In the genomic region with DNA sequence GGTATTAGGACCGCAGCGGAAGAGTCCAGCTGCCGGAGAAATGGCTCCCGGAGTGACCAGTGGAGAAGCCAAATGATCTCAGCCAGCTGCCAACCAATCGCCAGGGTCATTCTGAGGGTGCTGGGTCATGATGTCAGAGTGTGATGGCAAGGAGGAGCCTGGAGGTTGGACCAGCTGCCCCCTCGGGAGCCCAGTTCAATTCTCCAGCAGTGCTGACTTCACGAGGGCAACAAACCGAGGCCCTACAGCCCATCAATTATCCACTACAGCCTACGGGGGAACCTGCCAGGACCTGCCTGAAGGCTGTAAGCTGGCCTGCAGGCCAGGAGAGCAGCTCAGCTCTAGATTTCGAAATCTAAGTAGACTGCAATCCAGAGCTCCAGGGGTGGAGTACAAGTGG, we compare ENCODE assay signal across 8 mouse cellular contexts. TPM values are rescaled to one million over a fixed set of nuclear protein-coding genes. Genes with fewer than 3 reads are reported as not detected.
DNase-seq lines count a peak whose midpoint lies in the region; ATAC-seq and TF ChIP-seq lines count a peak whose summit lies in the region.

No protein-coding gene starts in this region.

- H3K27ac ChIP-seq in ES-E14 (ENCODE audit: insufficient read depth, low read depth, low read length, poor library complexity, severe bottlenecking), result no peak overlapping the region
- no peak overlapping the region; the same call in 1 of the 2 replicates for H3K27ac ChIP-seq in neural tube, embryonic 14.5 days (ENCODE audit: low read depth, low read length)

- intact Hi-C loops in heart, postnatal 25 days (cut with DNase I), result no loop called here
- intact Hi-C loops in left cerebral cortex, postnatal 14 days (cut with DNase I), result no loop called here

- H3K9ac ChIP-seq in ES-E14 (ENCODE audit: insufficient read depth, low read depth, low read length, poor library complexity, severe bottlenecking), result peak overlapping the region; percentile 23; the same call in 1 of the 2 replicates
- 0 out of 2 replicates have a peak overlapping the region, but pooled peaks have one; percentile 1 for H3K9ac ChIP-seq in neural tube, embryonic 14.5 days (replicated peaks; ENCODE audit: low read depth, low read length)

- peaks cover 13% of the 10 kb centered on the region; the same call in 1 of the 2 replicates for H3K36me3 ChIP-seq in ES-E14 (ENCODE audit: control insufficient read depth, insufficient read depth, low read length, poor library complexity, severe bottlenecking)
- peaks cover 9% of the 10 kb centered on the region; the same call in 1 of the 2 replicates for H3K36me3 ChIP-seq in neural tube, embryonic 14.5 days (ENCODE audit: control insufficient read depth, insufficient read depth, low read length)

- H3K27me3 ChIP-seq in neural tube, embryonic 14.5 days (ENCODE audit: control insufficient read depth, insufficient read depth, low read length), result no peaks in the 10 kb centered on the region; the same call in 1 of the 2 replicates

- H3K9me3 ChIP-seq in ES-E14 (ENCODE audit: control insufficient read depth, insufficient read depth, low read depth, low read length), result no peaks in the 10 kb centered on the region
- no peaks in the 10 kb centered on the region for H3K9me3 ChIP-seq in neural tube, embryonic 14.5 days (ENCODE audit: control insufficient read depth, low read length)

- peaks cover 3 to 28% of the 10 kb centered on the region in 2 experiments; a peak in 3 of 4 replicates for H3K4me1 ChIP-seq in ES-E14 (ENCODE audit: control insufficient read depth in 2 of 2, insufficient read depth in 2 of 2, low read length in 2 of 2, poor library complexity in 1 of 2)
- peaks cover 21% of the 10 kb centered on the region for H3K4me1 ChIP-seq in neural tube, embryonic 14.5 days (ENCODE audit: control insufficient read depth, insufficient read depth, low read length)

- in situ Hi-C loops in ES-E14 (cut with MboI; ENCODE audit: low sequenced_read_pairs in 2 of 2, unreplicated experiment in 2 of 2), result no loop called here

- peak overlapping the region; percentile 30 for H3K4me2 ChIP-seq in neural tube, embryonic 14.5 days (ENCODE audit: low read depth, low read length)

- WGBS in neural tube, embryonic 14.5 days, result 30% methylated on average over 10 of the region's 10 CpGs

- 0 out of 4 replicates have a peak overlapping the region, but pooled peaks of 1 of the 2 experiments have one; percentile 28 for H3K4me3 ChIP-seq in ES-E14 (ENCODE audit: insufficient read depth in 1 of 2, low read depth in 1 of 2, low read length in 2 of 2, poor library complexity in 1 of 2, severe bottlenecking in 1 of 2)
- no peak overlapping the region for H3K4me3 ChIP-seq in neural tube, embryonic 14.5 days (ENCODE audit: low read depth, low read length)

- DNase-seq in ES-E14 (ENCODE audit: low read depth, low spot score), result no peak
- peak; percentile 56 for DNase-seq in embryo, embryonic 11 days
- DNase-seq in heart, postnatal 25 days (ENCODE audit: low spot score), result peak; percentile 22
- peak; percentile 18 to 40 for DNase-seq in kidney, postnatal 4 days
- DNase-seq in left cerebral cortex, postnatal 14 days (ENCODE audit: low spot score in 2 of 2), result no peak
- DNase-seq in testis, postnatal 10 days (ENCODE audit: low spot score), result no peak
- DNase-seq in right cerebral cortex, postnatal 14 days, result no peak

- ATAC-seq in neural tube, embryonic 14.5 days (ENCODE audit: low read depth), result no peak

TF ChIP-seq in ES-E14, 5 proteins besides CTCF, POLR2A, EP300 and RAD21:
- TF ChIP-seq HCFC1 (IDR thresholded peaks at IDR 0.05; ENCODE audit: borderline replicate concordance, insufficient read depth, low read length) (no peak), ZC3H11A (IDR thresholded peaks at IDR 0.05; ENCODE audit: borderline replicate concordance, low read depth, low read length) (no peak), ZNF384 (IDR thresholded peaks at IDR 0.05; ENCODE audit: low read depth, low read length) (no peak), CHD2 (IDR thresholded peaks at IDR 0.05; ENCODE audit: low read depth, low read length) (no peak), MAFK (IDR thresholded peaks at IDR 0.05; ENCODE audit: insufficient read depth, low read depth, low read length) (no peak)

RNA-seq across cellular contexts. Expression of a gene that starts 5.3 kb away (rescaled TPM):
- 68.5 and 71.9 TPM in 2 replicates for total RNA-seq in ES-E14 (2012; rRNA removed)
- total RNA-seq in heart, postnatal 25 days (2021), result 10 to 100 TPM; 25.7 to 26.9 TPM
- 25.7 and 46.6 TPM in 2 replicates for polyA plus RNA-seq in neural tube, embryonic 14.5 days (2014; fragmentation: Nextera tagmentation; extraction: Ambion mirVana)
- 10 to 100 TPM; 26.8 to 31.9 TPM for total RNA-seq in left cerebral cortex, postnatal 14 days (2021)

RNA-seq across cellular contexts. Expression of a gene that starts 34.2 kb away (rescaled TPM):
- 17.7 and 19.9 TPM in 2 replicates for total RNA-seq in ES-E14 (2012; rRNA removed)
- total RNA-seq in heart, postnatal 25 days (2021), result 10 to 100 TPM; 13.8 to 15.2 TPM
- 27.3 and 30.1 TPM in 2 replicates for polyA plus RNA-seq in neural tube, embryonic 14.5 days (2014; fragmentation: Nextera tagmentation; extraction: Ambion mirVana)
- 10 to 100 TPM; 36.7 to 39.3 TPM for total RNA-seq in left cerebral cortex, postnatal 14 days (2021)

RNA-seq across cellular contexts. Expression of a gene that starts 51.2 kb away (rescaled TPM):
- total RNA-seq in ES-E14 (2012; rRNA removed), result 56.1 and 70.7 TPM in 2 replicates
- 10 to 100 TPM; 35.0 to 38.6 TPM for total RNA-seq in heart, postnatal 25 days (2021)
- polyA plus RNA-seq in neural tube, embryonic 14.5 days (2014; fragmentation: Nextera tagmentation; extraction: Ambion mirVana), result 98.4 and 102 TPM in 2 replicates
- 10 to 100 TPM; 66.7 to 72.3 TPM for total RNA-seq in left cerebral cortex, postnatal 14 days (2021)

RNA-seq across cellular contexts. Expression of a gene that starts 51.3 kb away (rescaled TPM):
- 18.6 and 20.5 TPM in 2 replicates for total RNA-seq in ES-E14 (2012; rRNA removed)
- total RNA-seq in heart, postnatal 25 days (2021), result 10 to 100 TPM; 11.3 to 12.6 TPM
- polyA plus RNA-seq in neural tube, embryonic 14.5 days (2014; fragmentation: Nextera tagmentation; extraction: Ambion mirVana), result 10.7 and 11.2 TPM in 2 replicates
- total RNA-seq in left cerebral cortex, postnatal 14 days (2021), result 1 to 10 TPM; 6.6 to 7.6 TPM

Comparison
In these comparisons a context has a peak if more than half of its experiments do, and no peak if none do; other contexts are left out.
1. DNase-seq: peak in embryo, embryonic 11 days (single experiment), heart, postnatal 25 days (single experiment) and kidney, postnatal 4 days (2 of 2); none in ES-E14 (single experiment), left cerebral cortex, postnatal 14 days (0 of 2), testis, postnatal 10 days (single experiment) and right cerebral cortex, postnatal 14 days (single experiment).